Mouse (Mus musculus): ENCODE measurements around the gene Gimap4.

DNA sequence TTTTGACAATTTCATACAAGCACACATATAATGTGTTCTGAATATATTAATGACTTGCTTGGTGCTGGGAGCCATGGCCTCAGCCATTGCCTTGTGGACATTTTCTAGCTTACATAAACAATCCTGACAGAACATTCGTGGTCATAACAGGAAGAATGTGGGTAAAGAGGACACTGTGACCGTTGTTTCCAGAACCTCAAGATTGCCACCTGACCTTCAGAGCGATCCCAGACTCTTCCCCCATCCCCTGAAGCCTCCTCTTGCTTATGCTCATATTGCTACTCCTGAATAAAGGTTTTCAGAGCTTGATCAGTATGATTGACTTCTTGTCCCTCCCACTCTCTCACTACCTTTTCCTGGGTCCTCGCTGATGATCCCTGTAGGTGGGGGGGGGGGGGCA, 6.0 kb upstream of the Gimap4 start:
- TF ChIP-seq CTCF (IDR thresholded peaks at IDR 0.05; ENCODE audit: low read depth, low read length) = no peak
- TF ChIP-seq GATA1 (IDR thresholded peaks at IDR 0.05; ENCODE audit: borderline replicate concordance, low read length) = no peak
- no peak for TF ChIP-seq GATA2 (IDR thresholded peaks at IDR 0.05; ENCODE audit: borderline replicate concordance, low read depth, low read length)
- no peak for TF ChIP-seq POLR2AphosphoS5 (IDR thresholded peaks at IDR 0.05; ENCODE audit: insufficient replicate concordance, low read depth, low read length)
- TF ChIP-seq TAL1 (conservative IDR thresholded peaks at IDR 0.05; ENCODE audit: low read depth, low read length) = no peak
